Mouse (Mus musculus) embryonic facial prominence, embryonic 11.5 days (tissue): ENCODE data around the gene Adamtsl1. TPM values are rescaled to one million over a fixed set of nuclear protein-coding genes. Genes with fewer than 3 reads are reported as not detected.

ENCODE experiments used
- ATAC-seq: fragments of 200-750 bp; cut with Nextera tagmentation; replicated peaks from 2 replicates; pipeline ENCODE4 v1.8.0; 2017; ENCODE audit warnings: low read depth; ENCODE audit not compliant: insufficient number of reproducible peaks, low FRiP score, low TSS enrichment
- DNase-seq: peaks from one replicate; pipeline ENCODE4 v3.0.0-alpha.2; 2015; ENCODE audit warnings: low spot score
- H3K27ac ChIP-seq: fragments of 300-500 bp; sonication (generic); replicated peaks from 2 replicates; pipeline ENCODE4 v1.5.1; 2014; ENCODE audit warnings: mild to moderate bottlenecking, low read depth, low read length, control low read depth
- H3K27me3 ChIP-seq: fragments of 300-500 bp; sonication (generic); 2 replicates; pipeline ENCODE4 v1.6.1; 2014; ENCODE audit warnings: mild to moderate bottlenecking, low read length, moderate library complexity, mixed read lengths; ENCODE audit not compliant: control insufficient read depth, insufficient read depth
- H3K36me3 ChIP-seq: fragments of 300-500 bp; sonication (generic); replicated peaks from 2 replicates; pipeline ENCODE4 v1.6.1; 2014; ENCODE audit warnings: low read depth, mild to moderate bottlenecking, low read length, moderate library complexity, mixed read lengths; ENCODE audit not compliant: control insufficient read depth, insufficient read depth
- H3K4me1 ChIP-seq: fragments of 300-500 bp; sonication (generic); 2 replicates; pipeline ENCODE4 v1.6.1; 2014; ENCODE audit warnings: low read length, mixed read lengths; ENCODE audit not compliant: control insufficient read depth, insufficient read depth
- H3K4me2 ChIP-seq: fragments of 300-500 bp; sonication (generic); 2 replicates; pipeline ENCODE4 v1.6.1; 2014; ENCODE audit warnings: low read depth, mild to moderate bottlenecking, control low read depth, low read length, moderate library complexity
- H3K4me3 ChIP-seq: fragments of 300-500 bp; sonication (generic); 2 replicates; pipeline ENCODE4 v1.5.1; 2014; ENCODE audit warnings: low read depth, low read length, control low read depth
- H3K9ac ChIP-seq: fragments of 300-500 bp; sonication (generic); replicated peaks from 2 replicates; pipeline ENCODE4 v1.6.1; 2014; ENCODE audit warnings: mild to moderate bottlenecking, control low read depth, low read length
- H3K9me3 ChIP-seq: fragments of 300-500 bp; sonication (generic); replicated peaks from 2 replicates; pipeline ENCODE4 v1.6.1; 2016; ENCODE audit warnings: mild to moderate bottlenecking, low read length, inconsistent platforms, mixed read lengths; ENCODE audit not compliant: control insufficient read depth
- WGBS: fragments of 180-500 bp; shearing (Covaris S2); extraction: QIAGEN DNeasy Blood & Tissue Kit; methylation state at CpG from one replicate; pipeline ENCODE4 v1.1.7; 2014; 5-methylcytosine and 5-hydroxymethylcytosine counted together
- polyA plus RNA-seq: library from polyadenylated mRNA; unstranded; fragments of >200 nt; fragmentation: Nextera tagmentation; extraction: Ambion mirVana; gene quantifications from 2 replicates; pipeline ENCODE4 v1.2.1, GENCODE M21; 2014

Gene Adamtsl1
- polyA plus RNA-seq, 1 experiment from 2014 or later: 8.5 TPM

- Histone ChIP-seq H3K4me2 (no peak overlapping the region), H3K4me3 (no peak overlapping the region), H3K27me3 (no peaks in the 10 kb centered on the region), H3K4me1 (no peaks in the 10 kb centered on the region), H3K9me3 (no peaks in the 10 kb centered on the region), H3K27ac (no peak overlapping the region), H3K36me3 (no peaks in the 10 kb centered on the region), H3K9ac (no peak overlapping the region)
- DNase-seq: no peak
- no peak for ATAC-seq
- WGBS: 32% methylated on average over 4 of the region's 4 CpGs
Measured at GRCm38 (mm10) chr4:85672290-85672689, 158.3 kb downstream of the Adamtsl1 start.

DNA sequence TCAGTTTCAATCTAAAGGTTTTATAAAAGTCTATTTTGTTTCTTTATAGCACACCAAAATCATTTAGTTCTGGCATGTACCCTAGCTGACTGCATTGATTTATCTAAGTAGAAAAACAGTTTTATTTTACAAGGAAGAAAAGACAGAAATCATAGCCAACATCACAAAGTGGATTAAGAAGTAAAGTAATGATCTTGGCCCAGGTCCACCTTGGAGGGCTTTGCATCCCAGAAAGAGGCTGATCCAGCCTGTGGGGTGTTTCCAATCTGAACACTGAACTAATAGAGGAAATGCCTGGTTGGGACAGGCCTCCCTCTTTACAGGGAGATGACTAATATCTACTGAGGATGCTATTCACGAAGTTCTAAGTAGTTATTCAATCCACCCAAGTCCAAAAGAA, 163.6 kb downstream of the Adamtsl1 start:
- 38% methylated on average over 1 of the region's 1 CpGs for WGBS
- Histone ChIP-seq H3K4me1 (no peaks in the 10 kb centered on the region), H3K9me3 (no peaks in the 10 kb centered on the region), H3K27me3 (no peaks in the 10 kb centered on the region), H3K27ac (no peak overlapping the region), H3K9ac (no peak overlapping the region), H3K4me3 (no peak overlapping the region), H3K4me2 (no peak overlapping the region), H3K36me3 (no peaks in the 10 kb centered on the region)
- no peak for DNase-seq
- ATAC-seq: no peak

GRCm38 (mm10) chr4:85686160-85686559, 172.2 kb downstream of the Adamtsl1 start:
- H3K9me3 ChIP-seq: no peaks in the 10 kb centered on the region
- ATAC-seq (no peak), DNase-seq (no peak)
- WGBS: 71% methylated on average over 4 of the region's 4 CpGs
- no peak overlapping the region for H3K4me3 ChIP-seq
- no peak overlapping the region for H3K9ac ChIP-seq
- H3K36me3 ChIP-seq: no peaks in the 10 kb centered on the region
- H3K27ac ChIP-seq: no peak overlapping the region
- no peaks in the 10 kb centered on the region for H3K27me3 ChIP-seq
- no peak overlapping the region for H3K4me2 ChIP-seq
- no peaks in the 10 kb centered on the region for H3K4me1 ChIP-seq

DNA sequence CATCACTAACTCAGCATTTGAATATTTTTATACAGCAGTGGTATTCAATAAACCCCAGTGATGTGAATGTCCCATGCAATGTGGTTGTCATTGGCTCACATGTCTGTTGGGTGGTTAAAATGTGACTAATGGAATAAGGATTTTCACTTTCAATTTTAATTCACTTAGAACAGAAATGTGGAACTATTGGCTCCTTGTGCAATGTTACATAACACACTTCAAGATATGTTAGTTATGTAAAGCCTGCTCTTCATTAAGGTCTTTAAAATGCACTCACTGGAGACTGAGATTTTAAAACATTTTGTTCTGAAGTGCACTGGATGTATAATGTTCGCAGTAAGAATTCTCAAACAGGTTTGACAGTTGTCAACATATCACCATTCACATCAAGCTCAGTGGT, 181.3 kb downstream of the Adamtsl1 start:
- Histone ChIP-seq H3K36me3 (no peaks in the 10 kb centered on the region), H3K9me3 (no peaks in the 10 kb centered on the region), H3K4me3 (no peak overlapping the region), H3K9ac (no peak overlapping the region), H3K27me3 (no peaks in the 10 kb centered on the region), H3K4me1 (no peaks in the 10 kb centered on the region), H3K4me2 (no peak overlapping the region), H3K27ac (no peak overlapping the region)
- ATAC-seq (no peak), DNase-seq (no peak)
- 90% methylated on average over 1 of the region's 1 CpGs for WGBS

DNA sequence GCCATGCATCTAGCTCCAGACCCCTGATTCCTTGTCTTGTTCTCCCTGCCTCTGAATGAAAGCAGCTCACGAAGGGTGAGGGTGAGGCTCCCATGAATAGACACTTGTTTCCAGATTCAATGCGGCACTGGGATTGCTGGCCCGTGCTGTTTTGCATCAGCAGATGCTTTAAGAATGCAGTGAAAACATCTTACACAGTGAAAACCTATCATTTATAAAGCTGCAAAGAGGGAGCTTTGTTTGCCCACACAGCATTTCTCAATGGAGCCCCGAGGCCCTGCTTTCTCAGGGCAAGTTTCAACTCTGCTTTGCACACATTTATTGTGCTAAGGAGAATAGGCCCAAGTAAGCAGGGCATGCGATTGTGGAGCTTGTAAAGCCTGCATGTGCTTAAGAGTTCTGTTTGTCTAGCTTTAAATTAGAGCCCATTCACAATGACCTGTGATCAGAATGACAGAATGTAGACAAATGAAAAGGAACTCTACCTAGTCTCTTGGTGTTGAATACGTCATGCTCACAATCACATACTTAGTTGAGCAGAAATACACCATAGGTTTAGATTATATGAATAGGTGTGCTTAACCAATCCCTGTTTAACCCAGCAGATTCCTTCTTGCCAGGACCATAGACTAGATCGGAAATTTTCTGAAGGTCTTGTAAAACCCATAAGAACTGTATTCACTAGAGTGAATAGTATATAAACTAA, 193.5 kb downstream of the Adamtsl1 start:
- H3K36me3 ChIP-seq: no peaks in the 10 kb centered on the region
- no peak overlapping the region for H3K4me3 ChIP-seq
- H3K27ac ChIP-seq: no peak overlapping the region
- H3K4me1 ChIP-seq: no peaks in the 10 kb centered on the region
- H3K27me3 ChIP-seq: no peaks in the 10 kb centered on the region
- no peak overlapping the region for H3K4me2 ChIP-seq
- H3K9me3 ChIP-seq: no peaks in the 10 kb centered on the region
- DNase-seq (peak; percentile 45), ATAC-seq (peak; percentile 85)
- H3K9ac ChIP-seq: no peak overlapping the region
- WGBS: 37% methylated on average over 7 of the region's 7 CpGs

DNA sequence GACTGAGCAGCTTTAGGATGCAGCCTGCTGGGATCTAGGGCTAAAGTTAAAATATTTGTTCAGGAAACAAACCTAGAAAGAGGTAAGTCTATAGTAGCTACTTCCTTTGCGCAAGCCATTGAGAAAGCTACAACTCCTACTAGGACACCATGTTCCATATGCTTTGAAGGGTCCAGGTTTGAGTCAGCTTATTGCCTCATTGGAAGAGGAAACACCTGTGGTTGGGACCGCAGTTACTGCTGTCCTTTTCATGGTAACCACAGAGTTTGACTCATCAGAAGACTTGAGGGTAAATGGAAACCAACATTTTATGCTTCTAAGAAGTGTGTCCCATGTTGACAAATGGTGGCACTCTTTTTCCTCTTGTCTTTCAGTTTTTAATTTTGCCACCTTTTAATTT, 195.7 kb downstream of the Adamtsl1 start:
- Histone ChIP-seq H3K4me1 (no peaks in the 10 kb centered on the region), H3K27me3 (no peaks in the 10 kb centered on the region), H3K9me3 (no peaks in the 10 kb centered on the region), H3K4me3 (no peak overlapping the region), H3K36me3 (no peaks in the 10 kb centered on the region), H3K4me2 (no peak overlapping the region), H3K27ac (no peak overlapping the region), H3K9ac (no peak overlapping the region)
- no peak for ATAC-seq
- no peak for DNase-seq
- WGBS: 94% methylated on average over 2 of the region's 2 CpGs

- Histone ChIP-seq H3K4me3 (no peak overlapping the region), H3K4me1 (no peaks in the 10 kb centered on the region), H3K27ac (no peak overlapping the region), H3K4me2 (no peak overlapping the region), H3K36me3 (no peaks in the 10 kb centered on the region), H3K9me3 (no peaks in the 10 kb centered on the region), H3K27me3 (no peaks in the 10 kb centered on the region), H3K9ac (no peak overlapping the region)
- no peak for ATAC-seq
- no peak for DNase-seq
- WGBS: 80% methylated on average over 3 of the region's 3 CpGs
Measured at GRCm38 (mm10) chr4:85724999-85725398, 211.0 kb downstream of the Adamtsl1 start.

DNA sequence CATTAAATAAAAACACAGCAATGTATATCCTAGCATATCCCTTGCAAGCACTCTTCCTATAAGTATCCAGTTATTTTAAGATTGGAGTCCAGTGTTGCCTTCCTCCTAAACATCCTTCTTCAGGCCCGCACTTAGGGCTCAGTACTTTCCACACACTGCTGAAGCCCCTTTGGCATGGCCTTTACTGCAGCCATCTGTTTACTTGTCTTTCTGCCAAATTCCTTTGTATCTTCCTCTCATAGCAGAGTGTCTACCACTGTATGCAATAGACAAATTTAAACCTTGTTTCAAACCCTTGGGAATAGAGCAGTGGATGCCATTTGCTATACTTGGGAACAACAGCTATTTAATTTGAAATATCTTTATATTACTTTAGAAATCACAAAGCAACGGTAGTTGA, 213.8 kb downstream of the Adamtsl1 start:
- Histone ChIP-seq H3K9me3 (no peaks in the 10 kb centered on the region), H3K27ac (no peak overlapping the region), H3K4me1 (no peaks in the 10 kb centered on the region), H3K4me2 (no peak overlapping the region), H3K4me3 (no peak overlapping the region), H3K9ac (no peak overlapping the region), H3K36me3 (no peaks in the 10 kb centered on the region), H3K27me3 (no peaks in the 10 kb centered on the region)
- no peak for ATAC-seq
- WGBS: 87% methylated on average over 2 of the region's 2 CpGs
- no peak for DNase-seq
